Mouse (Mus musculus): Measurements from ENCODE around the gene Ppp4r1.

GRCm38 (mm10) chr17:65871641-65872041, 89.3 kb downstream of the Ppp4r1 start:
- TF ChIP-seq CTCF (IDR thresholded peaks at IDR 0.05; ENCODE audit: low read depth) (no peak), EP300 (IDR thresholded peaks at IDR 0.05; ENCODE audit: low read depth) (no peak)

Measured in heart, postnatal 0 days (tissue).